Mouse (Mus musculus): ENCODE data around the gene Psmb7.

DNA sequence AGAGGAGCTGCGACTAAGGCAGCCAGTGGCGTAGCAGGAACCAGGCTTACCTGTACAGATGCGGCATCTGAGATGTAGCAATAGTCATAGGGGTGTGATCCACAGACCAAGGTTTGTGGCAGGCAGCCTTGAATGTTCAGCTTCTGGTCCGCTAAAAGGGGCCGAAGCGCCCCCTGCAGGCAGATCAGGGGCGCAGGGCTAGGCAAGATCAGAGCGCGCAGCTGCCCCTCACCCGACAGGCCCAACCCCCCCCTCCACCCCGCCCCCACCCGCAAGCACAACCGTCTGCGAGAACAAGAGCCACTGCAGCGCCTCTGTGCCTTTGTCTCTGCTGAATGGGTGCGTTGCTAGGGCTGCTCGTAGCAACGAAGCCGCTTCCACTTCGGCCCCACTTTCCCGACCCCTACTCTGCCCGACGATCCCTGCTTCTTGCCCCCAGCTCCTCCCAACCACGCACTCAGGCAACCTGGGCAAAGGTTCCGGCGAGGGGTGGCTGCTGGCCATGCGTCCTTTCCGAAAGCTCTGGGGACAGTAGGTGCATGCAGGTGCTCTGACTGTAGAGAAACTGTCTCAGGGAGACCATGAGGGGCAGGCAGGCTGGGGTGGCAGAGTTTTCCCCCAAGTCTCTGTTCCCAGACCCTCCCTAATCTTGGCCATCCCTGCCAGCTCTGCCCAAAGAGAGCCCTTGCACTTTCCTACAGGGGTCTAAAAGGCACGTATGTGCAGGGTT lies 45.1 kb upstream of the Psmb7 start:
- TF ChIP-seq CTCF (IDR thresholded peaks at IDR 0.05; ENCODE audit: low read depth, low read length) (no peak), POLR2A (IDR thresholded peaks at IDR 0.05; ENCODE audit: borderline replicate concordance, low read depth, low read length) (no peak)
